Mouse (Mus musculus) heart, adult 2 months (tissue): ENCODE measurements around the gene Erg.

Source experiments
- CTCF ChIP-seq: fragments of 200-600 bp; IDR thresholded peaks from 2 replicates; pipeline ENCODE4 v1.8.1; 2022; ENCODE audit warnings: antibody characterized with exemption, mild to moderate bottlenecking, moderate library complexity
- EP300 ChIP-seq: fragments of 200-500 bp; IDR thresholded peaks from 2 replicates; pipeline ENCODE4 v1.6.1; 2011; ENCODE audit warnings: low read depth, low read length, control low read depth; ENCODE audit not compliant: insufficient read depth
- POLR2A ChIP-seq: fragments of 200-500 bp; IDR thresholded peaks from 2 replicates; pipeline ENCODE4 v1.6.1; 2011; ENCODE audit warnings: mild to moderate bottlenecking, low read depth, low read length, control low read depth; ENCODE audit not compliant: insufficient read depth

GRCm38 (mm10) chr16:95432540-95432971 is 153.8 kb downstream of the Erg start:
- TF ChIP-seq POLR2A (no peak), CTCF (peak; percentile 18; the same call in 1 of the 2 replicates), EP300 (peak; percentile 84; the same call in 1 of the 2 replicates)
